Mouse (Mus musculus): Measurements from ENCODE around the gene Fbp1. TPM values are rescaled to one million over a fixed set of nuclear protein-coding genes. Genes with fewer than 3 reads are reported as not detected.
"Not testable (repeated sequence)": the region's sequence is repeated elsewhere in the genome, so short reads cannot be mapped to it uniquely, and the experiment has no call there.

Gene Fbp1
- 0.40 and 0.69 TPM in 2 replicates for polyA plus RNA-seq (2012; rRNA removed)

DNA sequence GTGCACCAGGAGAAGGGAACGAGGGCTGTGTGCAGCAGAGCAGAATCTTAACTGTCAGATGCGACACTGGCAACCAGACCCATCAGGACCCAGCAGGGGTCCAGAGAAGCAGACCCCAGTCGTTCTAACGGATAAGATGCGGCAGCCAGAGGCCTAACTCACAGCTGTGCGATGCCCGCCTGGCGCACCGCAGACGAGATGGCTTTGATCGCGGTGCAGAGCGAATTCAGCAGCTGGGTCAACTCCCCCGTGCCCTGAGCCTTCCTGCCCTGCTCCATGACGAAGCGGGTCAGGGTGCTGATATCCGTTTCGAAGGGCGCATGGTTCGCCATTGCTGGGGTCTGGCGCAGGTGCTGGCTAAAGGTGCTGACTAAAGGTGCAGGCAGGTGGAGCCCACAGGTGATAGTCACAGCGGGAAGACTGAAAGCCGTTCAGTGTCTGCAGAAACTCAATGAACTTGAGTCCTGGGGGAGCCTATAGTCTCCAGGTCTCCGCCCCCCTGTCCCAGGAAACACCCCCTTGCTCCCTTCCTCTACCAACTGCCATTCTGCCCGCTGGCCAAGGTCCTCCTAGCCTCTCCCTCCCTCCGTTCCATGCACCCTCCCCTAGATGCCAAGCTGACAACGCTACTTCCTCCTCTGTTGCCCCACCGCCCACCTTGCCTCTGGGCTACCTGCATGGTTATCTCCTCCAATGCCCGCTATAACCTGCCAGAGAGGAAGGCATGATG is at the start of gene Fbp1:
Gene Fbp1 (minus strand): TSS at position 571 of the 730 bp plus-strand sequence.
- TF ChIP-seq CTCF (IDR thresholded peaks at IDR 0.05; ENCODE audit: extremely low read depth, insufficient read depth, low read length) (no peak), POLR2A (IDR thresholded peaks at IDR 0.05; ENCODE audit: extremely low read depth, insufficient read depth, low read length) (no peak)
- H3K27ac ChIP-seq (ENCODE audit: insufficient read depth, low read length): no peak within 1 kb of the TSS
- H3K4me1 ChIP-seq (ENCODE audit: control insufficient read depth, insufficient read depth, low read length): no peaks in the 10 kb centered on the region
- no peak within 1 kb of the TSS for H3K4me3 ChIP-seq (ENCODE audit: insufficient read depth, low read length)

DNA sequence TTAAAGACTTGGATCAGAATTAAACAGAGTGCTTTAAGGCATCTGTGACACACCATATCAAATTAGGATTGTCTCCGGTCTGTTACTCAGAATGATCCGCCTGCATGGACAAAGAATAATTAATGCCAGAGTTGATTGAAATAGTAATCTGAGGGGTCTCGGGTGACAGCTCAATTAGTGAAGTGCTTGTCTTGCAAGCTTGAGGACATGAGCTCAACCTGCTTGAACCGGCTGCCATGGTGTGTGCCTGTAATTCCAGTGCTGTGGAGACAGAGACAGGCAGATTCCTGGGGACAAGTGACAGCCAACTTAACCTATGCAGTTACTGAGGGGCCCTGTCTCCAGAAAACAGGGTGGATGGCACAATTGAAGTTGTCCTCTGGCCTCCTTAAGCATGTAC is 44.4 kb upstream of the Fbp1 start:
- Histone ChIP-seq H3K4me3 (ENCODE audit: insufficient read depth, low read length) (no peak overlapping the region), H3K27ac (ENCODE audit: insufficient read depth, low read length) (no peak overlapping the region), H3K4me1 (ENCODE audit: control insufficient read depth, insufficient read depth, low read length) (no peaks in the 10 kb centered on the region)
- TF ChIP-seq POLR2A (IDR thresholded peaks at IDR 0.05; ENCODE audit: extremely low read depth, insufficient read depth, low read length) (no peak), CTCF (IDR thresholded peaks at IDR 0.05; ENCODE audit: extremely low read depth, insufficient read depth, low read length) (no peak)

GRCm38 (mm10) chr13:62929766-62930389 is 41.8 kb upstream of the Fbp1 start:
- Histone ChIP-seq H3K4me3 (ENCODE audit: insufficient read depth, low read length) (no peak overlapping the region), H3K4me1 (ENCODE audit: control insufficient read depth, insufficient read depth, low read length) (no peaks in the 10 kb centered on the region), H3K27ac (ENCODE audit: insufficient read depth, low read length) (no peak overlapping the region)
- no peak for TF ChIP-seq CTCF (IDR thresholded peaks at IDR 0.05; ENCODE audit: extremely low read depth, insufficient read depth, low read length)
- TF ChIP-seq POLR2A (IDR thresholded peaks at IDR 0.05; ENCODE audit: extremely low read depth, insufficient read depth, low read length): no peak

- H3K4me1 ChIP-seq (ENCODE audit: control insufficient read depth, insufficient read depth, low read length); H3K27ac ChIP-seq (ENCODE audit: insufficient read depth, low read length); H3K4me3 ChIP-seq (ENCODE audit: insufficient read depth, low read length): not testable (repeated sequence)
Observed at GRCm38 (mm10) chr13:62929144-62929543, 41.1 kb upstream of the Fbp1 start.

- Histone ChIP-seq H3K4me1 (ENCODE audit: control insufficient read depth, insufficient read depth, low read length) (no peaks in the 10 kb centered on the region), H3K4me3 (ENCODE audit: insufficient read depth, low read length) (no peak overlapping the region), H3K27ac (ENCODE audit: insufficient read depth, low read length) (no peak overlapping the region)
- TF ChIP-seq POLR2A (IDR thresholded peaks at IDR 0.05; ENCODE audit: extremely low read depth, insufficient read depth, low read length) (no peak), CTCF (IDR thresholded peaks at IDR 0.05; ENCODE audit: extremely low read depth, insufficient read depth, low read length) (no peak)
Observed at GRCm38 (mm10) chr13:62927470-62927869, 39.4 kb upstream of the Fbp1 start.

DNA sequence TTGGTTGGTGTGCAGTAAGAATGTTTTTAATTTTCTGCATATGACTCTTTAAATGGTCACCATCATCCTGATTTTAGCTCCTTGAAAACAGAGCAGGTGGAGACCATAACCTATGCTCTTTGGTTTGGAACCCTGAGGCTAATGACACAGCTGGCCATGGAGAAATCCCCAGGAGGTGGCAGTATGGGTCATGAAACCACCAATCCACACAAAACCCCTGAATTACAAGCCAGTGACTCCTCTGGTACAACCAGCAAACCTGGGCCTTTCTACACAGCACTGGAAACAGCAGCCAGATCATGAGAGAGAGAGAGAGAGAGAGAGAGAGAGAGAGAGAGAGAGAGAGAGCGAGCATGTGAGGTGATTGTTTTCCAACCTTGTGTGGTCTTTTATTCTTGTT is 38.4 kb upstream of the Fbp1 start:
- TF ChIP-seq POLR2A (IDR thresholded peaks at IDR 0.05; ENCODE audit: extremely low read depth, insufficient read depth, low read length) (no peak), CTCF (IDR thresholded peaks at IDR 0.05; ENCODE audit: extremely low read depth, insufficient read depth, low read length) (peak; percentile 66)
- H3K4me1 ChIP-seq (ENCODE audit: control insufficient read depth, insufficient read depth, low read length): no peaks in the 10 kb centered on the region
- H3K27ac ChIP-seq (ENCODE audit: insufficient read depth, low read length): no peak overlapping the region
- no peak overlapping the region for H3K4me3 ChIP-seq (ENCODE audit: insufficient read depth, low read length)

DNA sequence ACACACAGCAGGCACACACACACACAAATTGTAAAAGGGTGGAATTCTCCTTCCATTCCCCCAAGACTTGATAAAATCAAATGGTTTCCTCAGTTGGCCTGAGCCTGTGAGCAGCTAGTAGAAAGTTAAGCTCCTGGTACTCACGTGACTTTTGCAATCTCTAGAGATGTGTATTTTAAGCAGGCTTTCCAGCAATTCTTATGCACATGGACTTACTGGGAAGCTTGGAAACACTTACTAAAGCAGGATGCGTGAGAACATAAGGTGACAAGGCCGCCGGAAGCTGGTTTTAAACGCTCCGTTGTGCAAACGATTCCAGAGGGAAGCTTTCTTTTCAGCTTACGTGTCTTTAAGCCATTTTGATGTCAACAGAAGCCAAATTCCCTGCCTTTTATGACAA is 35.1 kb upstream of the Fbp1 start:
- Histone ChIP-seq H3K4me1 (ENCODE audit: control insufficient read depth, insufficient read depth, low read length) (no peaks in the 10 kb centered on the region), H3K4me3 (ENCODE audit: insufficient read depth, low read length) (no peak overlapping the region), H3K27ac (ENCODE audit: insufficient read depth, low read length) (no peak overlapping the region)
- no peak for TF ChIP-seq POLR2A (IDR thresholded peaks at IDR 0.05; ENCODE audit: extremely low read depth, insufficient read depth, low read length)
- TF ChIP-seq CTCF (IDR thresholded peaks at IDR 0.05; ENCODE audit: extremely low read depth, insufficient read depth, low read length): no peak

- no peaks in the 10 kb centered on the region for H3K4me1 ChIP-seq (ENCODE audit: control insufficient read depth, insufficient read depth, low read length)
- H3K4me3 ChIP-seq (ENCODE audit: insufficient read depth, low read length): no peak overlapping the region
- TF ChIP-seq CTCF (IDR thresholded peaks at IDR 0.05; ENCODE audit: extremely low read depth, insufficient read depth, low read length): no peak
- TF ChIP-seq POLR2A (IDR thresholded peaks at IDR 0.05; ENCODE audit: extremely low read depth, insufficient read depth, low read length): no peak
- no peak overlapping the region for H3K27ac ChIP-seq (ENCODE audit: insufficient read depth, low read length)
Observed at GRCm38 (mm10) chr13:62922645-62923044, 34.6 kb upstream of the Fbp1 start.

- Histone ChIP-seq H3K4me3 (ENCODE audit: insufficient read depth, low read length) (no peak overlapping the region), H3K27ac (ENCODE audit: insufficient read depth, low read length) (no peak overlapping the region), H3K4me1 (ENCODE audit: control insufficient read depth, insufficient read depth, low read length) (no peaks in the 10 kb centered on the region)
- TF ChIP-seq POLR2A (IDR thresholded peaks at IDR 0.05; ENCODE audit: extremely low read depth, insufficient read depth, low read length) (no peak), CTCF (IDR thresholded peaks at IDR 0.05; ENCODE audit: extremely low read depth, insufficient read depth, low read length) (peak; percentile 79)
Observed at GRCm38 (mm10) chr13:62919647-62920341, 31.7 kb upstream of the Fbp1 start.
